Mouse (Mus musculus): ENCODE measurements around the gene Slc12a3.

GRCm38 (mm10) chr8:94354571-94354970 is 25.6 kb downstream of the Slc12a3 start:
- TF ChIP-seq CTCF (IDR thresholded peaks at IDR 0.05; ENCODE audit: control insufficient read depth, insufficient read depth, insufficient read length), result no peak
- no peak for TF ChIP-seq USF1 (IDR thresholded peaks at IDR 0.05; ENCODE audit: low read depth)

All from C2C12 (cell line).